Mouse (Mus musculus) ES-E14 (cell line): ENCODE results near the gene Rara. TPM values are rescaled to one million over a fixed set of nuclear protein-coding genes. Genes with fewer than 3 reads are reported as not detected.
A peak's percentile ranks its signal among the peaks of the same experiment; 100 is the strongest.

Experiments
- DNase-seq: peaks from one replicate; pipeline ENCODE4 v3.0.0-alpha.2; 2013; ENCODE audit warnings: low read depth, low spot score
- H3K27ac ChIP-seq: 2 replicates; pipeline ENCODE4 v1.5.1; 2012; ENCODE audit warnings: low read depth, mild to moderate bottlenecking, low read length, moderate library complexity, mixed read lengths; ENCODE audit not compliant: poor library complexity, insufficient read depth, severe bottlenecking
- H3K36me3 ChIP-seq: 2 replicates; pipeline ENCODE4 v1.6.1; 2012; ENCODE audit warnings: mild to moderate bottlenecking, low read length, moderate library complexity, mixed read lengths; ENCODE audit not compliant: control insufficient read depth, poor library complexity, insufficient read depth, severe bottlenecking
- H3K4me1 ChIP-seq, 2 experiments: fragments of 150-350 bp in 1 of 2; sonication (generic) in 1 of 2; 2 replicates each; pipeline ENCODE4 v1.6.1; 2012; ENCODE audit warnings: low read length in 2 of 2, mild to moderate bottlenecking in 1 of 2, mixed read lengths in 1 of 2; ENCODE audit not compliant: control insufficient read depth in 2 of 2, insufficient read depth in 2 of 2, poor library complexity in 1 of 2
- H3K4me3 ChIP-seq, 2 experiments: fragments of 150-350 bp in 1 of 2; sonication (generic) in 1 of 2; 2 replicates each; pipeline ENCODE4 v1.5.1; 2012; ENCODE audit warnings: low read length in 2 of 2, low read depth in 1 of 2, mild to moderate bottlenecking in 1 of 2, mixed read lengths in 1 of 2; ENCODE audit not compliant: insufficient read depth in 1 of 2, poor library complexity in 1 of 2, severe bottlenecking in 1 of 2
- H3K9ac ChIP-seq: 2 replicates; pipeline ENCODE4 v1.6.1; 2012; ENCODE audit warnings: low read depth, mild to moderate bottlenecking, low read length, mixed read lengths; ENCODE audit not compliant: poor library complexity, insufficient read depth, severe bottlenecking
- H3K9me3 ChIP-seq: fragments of 150-350 bp; sonication (generic); 2 replicates; pipeline ENCODE4 v1.6.1; 2012; ENCODE audit warnings: low read depth, mild to moderate bottlenecking, low read length; ENCODE audit not compliant: control insufficient read depth, insufficient read depth
- CHD2 ChIP-seq: IDR thresholded peaks from 2 replicates; pipeline ENCODE4 v1.6.1; 2014; ENCODE audit warnings: mild to moderate bottlenecking, low read depth, low read length, inconsistent platforms
- HCFC1 ChIP-seq: IDR thresholded peaks from 2 replicates; pipeline ENCODE4 v1.6.1; 2012; ENCODE audit warnings: low read length, inconsistent platforms, borderline replicate concordance; ENCODE audit not compliant: insufficient read depth
- MAFK ChIP-seq: IDR thresholded peaks from 2 replicates; pipeline ENCODE4 v1.6.1; 2014; ENCODE audit warnings: mild to moderate bottlenecking, low read depth, low read length, inconsistent platforms; ENCODE audit not compliant: insufficient read depth
- ZC3H11A ChIP-seq: IDR thresholded peaks from 2 replicates; pipeline ENCODE4 v1.6.1; 2012; ENCODE audit warnings: low read depth, mild to moderate bottlenecking, inconsistent platforms, low read length, borderline replicate concordance
- ZNF384 ChIP-seq: IDR thresholded peaks from 2 replicates; pipeline ENCODE4 v1.6.1; 2012; ENCODE audit warnings: low read depth, low read length, inconsistent platforms
- in situ Hi-C, 2 experiments: fragments of 600-800 bp; cut with MboI; formaldehyde crosslinking; loops; one replicate each; pipeline ENCODE4 v1.15.1; 2025; ENCODE audit warnings: low sequenced_read_pairs in 2 of 2, inconsistent platforms in 1 of 2; ENCODE audit not compliant: unreplicated experiment in 2 of 2
- total RNA-seq: library from RNA; depleted of rRNA; stranded (reverse); fragments of 300-350 nt; gene quantifications from 2 replicates; pipeline ENCODE4 v1.2.3, GENCODE M21; 2012

Gene Rara
- total RNA-seq, 1 experiment = 25.8 TPM

- Histone ChIP-seq H3K4me1 (peaks cover 6 to 42% of the 10 kb centered on the region in 2 experiments; a peak in 3 of 4 replicates), H3K36me3 (peaks cover 7% of the 10 kb centered on the region; the same call in 1 of the 2 replicates), H3K9me3 (no peaks in the 10 kb centered on the region), H3K4me3 (peak overlapping the region in 1 of 2 experiments; percentile 9; a peak in 1 of 4 replicates), H3K27ac (peak overlapping the region; percentile 89), H3K9ac (peak overlapping the region; percentile 35; the same call in 1 of the 2 replicates)
- in situ Hi-C loops = no loop called here
- TF ChIP-seq HCFC1 (no peak), ZNF384 (no peak), ZC3H11A (no peak), MAFK (no peak), CHD2 (no peak)
- no peak for DNase-seq
Measured at GRCm38 (mm10) chr11:98953361-98953760, 25.7 kb downstream of the Rara start.

- H3K4me3 ChIP-seq = peak overlapping the region; percentile 40 to 47
- peak overlapping the region; percentile 46; the same call in 1 of the 2 replicates for H3K9ac ChIP-seq
- peak overlapping the region; percentile 89 for H3K27ac ChIP-seq
- no peak for DNase-seq
- TF ChIP-seq ZC3H11A (no peak), MAFK (no peak), CHD2 (no peak), ZNF384 (no peak), HCFC1 (no peak)
- H3K9me3 ChIP-seq = no peaks in the 10 kb centered on the region
- peaks cover 6 to 43% of the 10 kb centered on the region in 2 experiments; a peak in 3 of 4 replicates for H3K4me1 ChIP-seq
- in situ Hi-C loops = no loop called here
- peaks cover 7% of the 10 kb centered on the region; the same call in 1 of the 2 replicates for H3K36me3 ChIP-seq
Measured at GRCm38 (mm10) chr11:98953835-98954320, 26.3 kb downstream of the Rara start.

GRCm38 (mm10) chr11:98954373-98954772 is 26.8 kb downstream of the Rara start:
- in situ Hi-C loops = no loop called here
- TF ChIP-seq HCFC1 (no peak), ZNF384 (no peak), CHD2 (0 out of 2 replicates have a peak, but pooled peaks have one; percentile 13), ZC3H11A (no peak), MAFK (no peak; the same call in 1 of the 2 replicates)
- Histone ChIP-seq H3K4me1 (peaks cover 9 to 44% of the 10 kb centered on the region in 2 experiments), H3K9me3 (no peaks in the 10 kb centered on the region), H3K36me3 (peaks cover 7% of the 10 kb centered on the region; the same call in 1 of the 2 replicates), H3K27ac (peak overlapping the region; percentile 89), H3K4me3 (peak overlapping the region; percentile 40 to 47), H3K9ac (peak overlapping the region; percentile 46; the same call in 1 of the 2 replicates)
- no peak for DNase-seq

DNA sequence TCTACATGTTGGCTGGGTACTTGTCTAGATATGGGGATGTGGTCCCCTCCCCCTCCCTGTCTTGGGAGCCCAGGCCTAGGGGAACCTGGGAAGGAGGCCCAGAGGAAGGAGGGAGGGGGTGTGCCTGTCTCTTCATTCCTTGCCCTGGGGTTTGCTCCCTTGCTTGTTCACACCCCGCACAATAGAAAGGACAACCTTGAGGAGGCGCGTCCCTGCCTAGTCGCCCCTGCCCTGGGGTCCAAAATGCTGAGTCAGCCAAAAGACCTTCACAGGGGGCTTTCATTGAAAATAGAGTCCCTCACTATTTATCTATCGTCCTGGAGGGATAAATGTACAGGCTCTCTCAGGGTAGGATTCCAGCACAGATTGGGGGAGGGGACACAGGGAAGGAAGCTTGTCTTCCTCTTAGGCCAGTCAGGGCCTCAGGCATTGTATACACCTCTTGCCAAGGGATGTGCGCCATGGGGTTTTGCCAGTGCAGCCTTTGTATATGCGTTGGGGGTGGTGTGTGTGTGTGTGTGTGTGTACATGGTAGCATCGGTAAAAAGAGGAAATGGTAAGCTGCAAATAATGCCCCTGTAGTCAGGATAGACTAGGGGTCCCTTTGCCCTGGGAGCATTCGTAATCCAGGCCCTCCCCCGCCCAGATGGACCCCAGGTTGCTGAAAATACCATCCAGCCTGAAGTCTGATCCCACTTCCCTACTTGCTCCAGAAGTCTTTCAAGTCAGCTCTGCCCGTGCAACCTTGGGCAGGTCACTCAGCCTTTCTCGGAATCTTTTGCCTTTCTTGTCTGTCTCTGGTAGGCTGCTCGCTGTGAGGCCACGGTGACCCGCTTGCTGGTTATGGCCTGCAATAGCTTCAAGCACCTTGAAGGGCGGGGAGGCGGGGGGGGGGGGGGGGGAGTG is 27.4 kb downstream of the Rara start:
- TF ChIP-seq ZC3H11A (no peak), MAFK (peak; percentile 100)
- Histone ChIP-seq H3K36me3 (peaks cover 7% of the 10 kb centered on the region; the same call in 1 of the 2 replicates), H3K4me1 (peaks cover 9 to 41% of the 10 kb centered on the region in 2 experiments), H3K9ac (peak overlapping the region; percentile 69), H3K27ac (peak overlapping the region; percentile 89), H3K4me3 (peak overlapping the region; percentile 40 to 47), H3K9me3 (no peaks in the 10 kb centered on the region)
- in situ Hi-C loops = no loop called here
- no peak for DNase-seq
